Mouse (Mus musculus) inflammation-experienced regulatory T-cells, adult 16 weeks (primary cell): Measurements from ENCODE around the gene Col4a5. TPM values are rescaled to one million over a fixed set of nuclear protein-coding genes. Genes with fewer than 3 reads are reported as not detected.

Experiments
- polyA plus RNA-seq: library from polyadenylated mRNA; unstranded; fragments of 100-300 nt; shearing (Covaris generic); gene quantifications from one replicate; pipeline ENCODE4 v1.2.1, GENCODE M21; 2017

The Col4a5 gene
- polyA plus RNA-seq: not detected

DNA sequence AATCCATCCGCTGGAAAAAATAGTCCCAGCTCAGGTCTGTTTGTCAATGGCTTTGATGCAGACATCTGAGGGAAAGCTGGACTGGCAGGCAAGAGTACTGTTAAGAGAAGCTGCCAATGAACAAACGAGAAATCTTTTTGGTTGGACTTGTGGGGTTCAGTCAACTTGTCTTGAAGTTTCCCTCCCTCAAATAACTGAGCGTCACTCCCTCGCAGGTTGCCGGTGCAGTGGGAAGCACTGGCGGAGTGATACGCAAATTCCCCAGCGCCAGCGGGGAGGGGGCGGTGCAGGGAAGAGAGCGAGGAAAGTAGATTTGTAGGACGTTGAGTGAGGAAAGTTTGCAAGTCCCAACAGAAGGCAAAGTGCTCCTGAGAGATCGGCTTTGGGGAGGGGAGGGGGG is at the start of gene Col4a5:
Gene Col4a5 (plus strand): TSS at position 276 of the 400 bp plus-strand sequence.

GRCm38 (mm10) chrX:141473470-141474302 is 1.5 kb upstream of the Col4a5 start, which contains the start of gene Col4a6:
TSS of gene Col4a6 (minus strand) at chrX:141474076.

DNA sequence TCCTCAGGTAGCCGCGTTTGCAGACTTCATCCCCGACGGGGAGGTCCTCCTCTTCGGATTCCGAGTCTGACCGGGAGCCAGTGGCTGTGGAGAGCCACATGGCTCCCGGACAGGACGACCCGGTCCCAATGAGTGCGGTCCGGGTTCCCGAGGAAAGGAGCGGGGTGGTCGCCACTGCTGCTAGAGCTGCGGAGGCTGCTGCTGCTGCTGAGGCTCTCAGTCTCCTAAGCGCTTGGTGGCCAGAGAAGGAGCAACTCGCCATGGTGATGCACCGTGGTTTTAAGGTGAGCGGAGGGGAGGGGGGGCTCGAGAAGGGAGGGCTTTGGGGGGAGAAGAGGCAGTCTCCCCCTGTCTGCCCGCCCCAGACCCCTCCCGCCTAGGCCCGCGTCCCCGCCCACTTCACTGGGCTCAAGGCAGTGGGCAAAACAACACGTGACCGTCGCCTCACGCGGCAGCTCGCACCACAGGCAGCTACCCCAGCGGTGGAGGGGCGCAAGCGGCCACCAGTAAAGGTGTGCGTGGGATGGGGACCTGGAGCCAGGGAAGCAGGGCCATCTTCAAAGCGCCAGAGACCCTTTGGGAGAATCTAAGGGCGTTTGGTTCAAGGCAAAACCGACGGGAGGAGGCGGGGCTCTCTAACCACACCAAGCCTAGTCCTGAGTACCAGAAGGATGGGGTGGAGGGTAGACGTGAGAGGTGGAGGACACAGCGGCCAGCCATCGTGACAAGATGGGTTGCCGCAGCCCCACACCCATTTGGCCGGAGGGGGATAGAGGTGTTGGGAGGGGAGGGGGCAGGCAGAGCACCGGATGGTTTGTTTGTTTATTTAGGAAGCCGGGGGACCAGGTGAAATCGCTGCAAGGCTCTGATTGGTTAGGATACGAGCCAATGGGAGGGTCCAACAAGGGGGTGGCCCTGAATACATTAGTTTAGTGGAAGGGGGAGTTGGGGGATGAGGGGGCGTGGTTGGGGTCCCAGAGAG is 250.0 kb downstream of the Col4a5 start, which contains the start of gene Irs4:
Gene Irs4 (minus strand): TSS at position 327 of the 982 bp plus-strand sequence.

Other genes starting within 250 kb of the Col4a5 start
- gene Col4a6, start 1.3 kb upstream of the Col4a5 start, polyA plus RNA-seq: not detected
- gene Irs4, start 249.9 kb downstream of the Col4a5 start, polyA plus RNA-seq: not detected